Mouse (Mus musculus): Measurements from ENCODE around the gene Dusp3. TPM values are rescaled to one million over a fixed set of nuclear protein-coding genes. Genes with fewer than 3 reads are reported as not detected.
A peak's percentile ranks its signal among the peaks of the same experiment; 100 is the strongest.

Dusp3 gene
- total RNA-seq (2022) = 100 to 1,000 TPM; 194 to 239 (median 216) TPM

DNA sequence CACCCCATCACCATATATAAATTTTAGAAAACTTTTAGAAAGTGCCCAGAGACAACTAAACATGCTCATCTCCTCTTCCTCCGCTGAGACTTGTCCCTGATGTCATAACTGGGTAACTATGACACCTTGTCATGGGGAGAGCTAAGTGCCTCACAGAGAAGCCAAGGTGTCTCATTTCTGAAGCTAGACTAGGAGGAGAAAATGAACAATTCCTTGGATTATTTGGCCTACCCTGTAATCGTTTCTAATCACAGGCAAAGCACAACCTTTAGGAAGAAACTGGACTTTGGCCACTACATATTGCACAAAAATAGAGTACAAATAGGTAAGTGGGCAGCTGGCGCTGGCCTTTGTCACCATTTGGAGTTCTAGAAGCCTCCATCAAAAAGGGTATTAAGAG is at the start of gene Dusp3:
Gene Dusp3, minus strand, starts transcription at position 101 of the 400 bp plus-strand sequence.
- no peak for DNase-seq (ENCODE audit: low spot score in 2 of 2)

DNA sequence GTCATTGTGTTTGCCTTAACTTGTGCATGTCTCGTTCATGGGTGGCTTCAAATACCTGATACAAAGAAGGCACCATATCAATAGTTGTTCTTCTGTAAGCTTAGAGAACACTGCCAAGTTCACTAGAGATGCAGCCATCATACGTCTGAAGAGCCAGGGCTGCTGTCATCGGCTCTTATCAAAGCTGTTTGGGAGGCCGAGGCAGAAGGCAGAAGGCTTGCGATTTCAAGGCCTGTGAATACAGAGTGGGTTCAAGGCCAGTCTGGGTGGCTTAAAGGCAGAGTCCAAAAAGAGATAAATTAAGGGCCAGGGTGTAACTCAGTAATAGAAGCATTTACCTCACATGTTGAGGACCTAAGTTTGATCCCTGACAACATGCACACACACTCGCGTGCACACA is 49.5 kb upstream of the Dusp3 start:
- no peak for DNase-seq (ENCODE audit: low spot score in 2 of 2)

DNA sequence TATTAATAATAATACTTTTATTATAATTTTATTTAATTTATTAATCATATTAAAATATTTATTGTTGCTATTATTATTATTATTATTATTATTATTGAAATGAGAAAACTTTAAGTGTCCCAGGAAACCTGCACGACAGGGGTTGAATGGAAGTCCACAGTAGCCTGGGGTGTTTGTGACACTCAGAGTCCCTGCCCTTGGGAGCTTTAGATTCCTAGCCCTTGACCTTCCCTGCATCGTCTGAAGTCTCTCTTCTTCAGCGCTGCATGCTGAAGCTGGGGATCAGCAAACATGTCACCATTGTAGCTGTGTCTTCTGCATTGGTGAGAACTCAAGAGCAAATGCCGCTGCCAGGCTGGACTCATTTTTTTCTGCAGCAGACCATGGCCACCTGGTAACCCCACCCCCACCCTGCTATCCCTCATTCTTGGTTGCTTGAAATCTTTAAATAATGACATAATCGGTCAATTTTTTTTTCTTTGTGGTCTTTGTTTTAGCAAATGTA is 48.7 kb upstream of the Dusp3 start:
- DNase-seq (ENCODE audit: low spot score in 2 of 2) = no peak

DNA sequence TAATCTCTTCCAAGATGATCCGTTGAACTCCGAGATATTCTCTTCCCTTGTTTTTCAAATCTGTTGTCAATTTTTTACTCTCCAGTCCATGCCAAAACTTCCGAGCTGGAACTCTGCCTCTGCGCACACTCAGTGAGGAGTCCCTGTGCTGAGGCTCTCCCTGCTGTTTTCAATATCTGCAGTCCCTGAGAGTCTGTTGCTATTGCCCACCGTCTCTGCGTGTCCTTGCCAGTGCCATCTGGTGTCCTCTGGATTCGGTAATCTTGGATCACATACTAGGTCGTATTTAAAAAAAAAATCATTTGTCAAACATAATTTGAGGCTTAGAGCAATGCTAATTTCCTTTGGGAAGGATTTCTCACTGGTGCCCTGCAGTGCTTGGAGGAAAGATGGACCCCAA is 48.1 kb upstream of the Dusp3 start:
- DNase-seq (ENCODE audit: low spot score in 2 of 2) = no peak

DNA sequence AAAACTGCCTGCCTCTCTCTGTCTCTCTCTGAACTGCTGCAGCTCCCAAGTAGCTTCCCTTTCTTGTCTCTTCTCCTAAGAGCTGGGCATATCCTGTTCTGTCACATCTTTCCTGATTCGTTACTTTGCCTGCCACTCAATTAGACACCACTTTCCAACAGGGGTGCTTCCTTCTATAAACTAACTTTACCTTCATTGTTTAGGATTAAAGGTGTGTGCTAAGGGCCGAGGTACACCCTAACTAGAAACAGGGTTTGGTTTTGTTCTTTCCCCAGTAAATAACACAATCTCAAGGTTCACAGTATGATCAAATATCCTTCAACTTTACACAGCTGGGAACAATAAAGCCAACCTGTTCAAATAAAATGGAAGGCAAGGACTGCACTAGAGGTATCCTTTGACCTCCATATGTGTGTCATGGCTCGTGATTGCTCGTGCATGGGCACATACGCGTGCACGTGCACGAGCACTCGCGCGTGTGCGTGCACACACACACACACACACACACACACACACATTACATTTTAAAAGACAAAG is 46.3 kb upstream of the Dusp3 start:
- DNase-seq (ENCODE audit: low spot score in 2 of 2) = no peak

DNA sequence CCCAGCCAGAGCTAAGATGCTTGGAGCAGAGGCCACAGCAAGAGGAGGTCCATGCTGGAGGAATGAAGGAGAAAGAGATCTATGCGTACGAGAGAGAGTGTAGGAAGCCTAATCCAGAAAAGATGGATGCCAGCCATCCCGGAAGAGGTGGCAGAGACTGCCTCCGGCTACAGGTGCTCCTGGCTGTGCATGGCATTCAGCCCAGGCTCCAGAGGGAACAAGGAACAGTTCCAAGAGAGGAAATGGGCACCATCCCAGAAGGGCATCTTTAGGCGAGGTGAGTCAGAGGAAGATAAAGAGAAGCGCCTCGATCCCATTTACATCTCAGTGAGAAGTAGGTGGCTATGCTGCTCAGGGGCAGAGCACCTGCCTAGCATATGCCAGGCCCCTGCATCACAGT is 44.3 kb upstream of the Dusp3 start:
- peak in 1 of 2 experiments; percentile 59 for DNase-seq (ENCODE audit: low spot score in 2 of 2)

DNA sequence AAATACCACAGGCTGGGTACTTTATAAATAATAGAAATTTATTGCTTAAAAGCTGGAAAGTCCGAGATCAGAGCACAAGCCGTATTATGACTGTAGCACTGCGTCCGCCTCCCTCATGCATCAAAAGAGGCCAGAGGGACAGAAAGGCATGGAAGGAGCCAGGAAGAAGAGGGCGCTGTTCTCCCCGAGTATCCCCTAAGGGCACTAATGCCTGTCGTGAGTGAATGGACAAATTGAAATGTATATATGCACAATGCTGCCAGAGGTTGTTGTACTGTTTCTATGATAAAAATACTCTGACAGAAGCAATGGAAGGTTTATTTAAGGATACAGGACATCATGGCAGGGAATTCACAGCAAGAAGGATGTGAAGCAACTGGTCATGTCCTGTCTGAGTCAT is 43.2 kb upstream of the Dusp3 start:
- DNase-seq (ENCODE audit: low spot score in 2 of 2) = no peak

DNA sequence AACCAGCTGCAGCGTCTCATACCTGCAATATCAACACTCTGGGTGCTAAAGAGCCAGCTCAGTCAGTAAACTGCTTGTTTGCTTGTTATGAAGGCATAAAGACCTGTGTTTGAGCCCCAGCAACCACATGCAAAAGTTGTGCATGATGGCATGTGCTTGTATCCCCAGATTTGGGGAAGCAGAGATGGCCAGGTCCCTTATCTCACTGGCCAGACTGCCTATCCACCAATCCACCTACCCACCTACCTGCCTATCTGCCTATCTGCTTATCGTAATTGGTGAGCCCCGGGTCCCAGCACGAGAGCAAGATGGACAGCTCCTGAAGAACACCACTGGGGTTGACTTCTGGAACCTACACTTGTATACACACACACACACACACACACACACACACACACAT is 42.5 kb upstream of the Dusp3 start:
- no peak for DNase-seq (ENCODE audit: low spot score in 2 of 2)

DNA sequence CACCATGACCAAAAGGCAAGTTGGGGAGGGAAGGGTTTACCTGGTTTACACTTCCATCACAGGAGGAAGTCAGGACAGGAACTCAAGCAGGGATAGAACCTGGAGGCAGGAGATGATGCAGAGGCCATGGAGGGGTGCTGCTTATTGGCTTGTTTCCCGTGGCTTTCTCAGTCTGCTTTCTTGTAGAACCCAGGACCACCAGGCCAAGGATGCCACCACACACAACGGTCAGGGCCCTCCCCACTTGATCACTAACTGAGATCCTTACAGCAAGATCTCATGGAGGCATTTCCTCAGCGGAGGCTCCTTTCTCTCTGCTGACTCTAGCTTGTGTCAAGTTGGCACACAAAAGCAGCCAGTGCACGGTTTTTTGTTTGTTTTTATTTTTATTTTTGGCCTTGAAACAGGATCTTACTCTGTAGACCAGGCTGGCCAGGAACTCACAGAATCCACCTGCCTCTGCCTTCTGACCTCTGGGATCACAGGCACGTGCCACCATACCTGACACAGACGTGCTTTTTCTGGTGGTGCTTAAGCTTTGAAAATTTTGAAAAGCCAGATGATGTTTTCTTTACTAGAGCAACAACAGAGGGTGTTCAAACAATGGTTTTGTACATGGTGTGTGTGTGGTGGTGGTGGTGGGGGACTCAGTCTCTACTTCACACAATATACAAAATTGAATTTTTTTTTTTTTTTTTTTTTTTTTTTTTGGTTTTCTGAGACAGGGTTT is 41.4 kb upstream of the Dusp3 start, which contains the start of gene Mpp3:
Gene Mpp3, minus strand, starts transcription at position 375 of the 730 bp plus-strand sequence.
- DNase-seq (ENCODE audit: low spot score in 2 of 2) = no peak

DNA sequence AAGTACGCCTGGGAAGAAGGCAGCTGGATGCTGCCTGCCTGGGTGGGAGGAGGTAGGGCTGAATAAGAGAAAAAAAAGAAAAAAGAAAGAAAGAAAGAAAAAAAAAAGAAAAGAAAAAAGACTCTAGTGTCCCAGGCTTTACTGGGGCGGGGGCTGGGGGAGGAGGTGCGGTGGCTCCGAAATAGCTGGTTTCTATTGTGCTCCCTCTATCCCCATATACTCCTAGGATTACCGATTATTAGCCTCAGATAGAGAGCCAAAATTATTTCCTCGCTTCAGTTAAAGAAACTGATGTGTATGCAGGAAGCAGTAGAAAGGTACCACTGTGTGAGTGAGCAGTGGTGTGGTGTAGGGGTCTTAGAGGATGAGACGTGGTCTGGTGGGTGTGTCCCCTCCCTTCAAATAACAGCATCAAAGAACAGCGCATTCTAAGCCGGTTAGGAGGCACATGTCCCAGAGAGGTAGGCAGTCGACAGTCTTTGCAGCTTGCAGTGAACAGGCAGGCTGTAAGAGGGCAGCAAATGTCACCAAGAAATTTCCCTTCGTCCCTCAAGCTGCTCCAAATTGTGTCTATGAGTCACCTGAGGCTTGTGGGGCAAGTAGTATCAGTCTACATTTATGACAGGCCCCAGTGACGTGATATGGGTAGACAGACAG is 40.7 kb upstream of the Dusp3 start:
- no peak for DNase-seq (ENCODE audit: low spot score in 2 of 2)

DNA sequence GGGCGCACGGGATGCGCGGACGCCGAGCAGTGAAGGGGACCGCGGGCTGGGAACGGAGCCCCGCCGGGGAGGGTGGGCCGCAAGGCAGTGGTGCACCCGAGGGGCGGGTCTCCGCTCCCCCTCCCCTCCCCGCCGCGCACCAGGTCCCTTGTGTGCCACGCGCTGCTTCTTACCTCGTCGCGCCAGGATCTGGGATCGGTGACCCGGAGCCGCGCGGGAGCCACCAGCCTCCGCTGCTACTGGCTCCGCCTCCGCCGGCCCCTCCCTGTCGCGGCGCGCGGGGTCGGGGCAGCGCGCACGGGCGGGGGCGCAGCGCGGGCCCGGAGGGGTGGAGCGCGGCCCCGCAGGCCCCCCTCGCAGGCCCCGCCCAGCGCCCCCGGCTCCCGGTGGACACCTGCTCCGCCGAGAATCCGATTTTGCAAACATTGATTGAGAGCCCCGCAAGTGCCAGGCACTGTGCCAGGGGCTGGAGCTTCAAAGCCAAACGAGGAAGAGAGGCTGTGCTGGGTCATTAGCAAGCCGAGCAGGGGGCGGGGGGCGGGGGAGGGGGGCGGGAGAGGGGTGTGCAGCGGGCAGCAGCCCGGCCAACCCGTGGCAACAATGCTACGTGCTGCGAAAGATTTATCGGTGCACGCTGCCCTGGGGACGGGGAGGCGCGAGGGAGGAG is 40.0 kb upstream of the Dusp3 start:
- DNase-seq (ENCODE audit: low spot score in 2 of 2) = peak; percentile 43 to 49

DNA sequence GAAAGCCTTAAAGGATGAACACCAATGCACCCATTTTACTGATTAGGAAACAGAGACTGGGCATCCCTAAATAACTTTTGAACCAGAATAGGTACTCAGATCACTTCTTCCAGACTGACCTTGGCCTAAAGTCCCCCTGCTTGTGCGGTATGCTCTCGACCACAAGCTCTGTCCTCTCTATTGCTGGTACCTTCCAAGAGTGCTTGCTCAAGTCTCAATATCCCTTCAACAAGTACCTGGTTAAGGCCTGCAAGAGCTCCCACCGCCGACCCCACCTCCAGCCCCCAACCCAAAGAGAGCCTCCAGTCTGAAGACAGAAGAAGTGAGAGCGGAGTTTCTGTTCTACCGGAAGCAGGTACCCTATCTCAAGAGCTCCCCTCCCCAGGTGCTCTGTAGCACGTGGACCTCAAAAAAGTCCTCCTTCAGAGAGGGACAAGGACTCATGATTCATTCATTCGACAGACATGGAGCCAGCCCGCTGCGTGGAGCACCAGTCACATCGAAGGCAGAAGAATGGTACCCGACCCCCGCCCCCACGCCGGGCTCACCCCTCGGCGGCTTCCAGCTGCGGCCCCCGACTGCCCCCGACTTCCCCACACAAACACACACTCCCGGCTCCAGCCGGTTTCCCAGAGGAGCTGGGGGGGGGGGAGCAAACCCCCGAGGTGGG is 39.3 kb upstream of the Dusp3 start:
- no peak for DNase-seq (ENCODE audit: low spot score in 2 of 2)

DNA sequence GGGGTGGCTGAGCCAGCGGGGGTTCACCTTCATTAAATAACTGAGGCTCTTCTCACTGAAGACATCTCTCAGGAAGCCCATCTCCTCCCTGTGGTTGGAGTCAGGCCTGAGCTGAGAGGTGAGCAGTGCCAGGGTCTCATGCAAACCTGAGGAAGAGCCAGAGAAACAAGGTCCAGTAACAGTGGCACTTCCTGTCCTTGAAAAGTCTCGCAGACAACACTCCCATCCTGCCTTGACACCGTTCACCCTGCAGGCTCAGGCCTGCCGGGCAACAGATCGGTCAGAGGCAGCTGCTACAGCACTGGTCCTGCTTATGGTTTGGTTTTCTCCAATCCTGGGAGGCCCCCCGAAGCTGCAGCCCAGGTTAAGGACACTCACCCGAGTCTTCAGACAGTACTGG is 38.5 kb upstream of the Dusp3 start:
- DNase-seq (ENCODE audit: low spot score in 2 of 2) = no peak

DNA sequence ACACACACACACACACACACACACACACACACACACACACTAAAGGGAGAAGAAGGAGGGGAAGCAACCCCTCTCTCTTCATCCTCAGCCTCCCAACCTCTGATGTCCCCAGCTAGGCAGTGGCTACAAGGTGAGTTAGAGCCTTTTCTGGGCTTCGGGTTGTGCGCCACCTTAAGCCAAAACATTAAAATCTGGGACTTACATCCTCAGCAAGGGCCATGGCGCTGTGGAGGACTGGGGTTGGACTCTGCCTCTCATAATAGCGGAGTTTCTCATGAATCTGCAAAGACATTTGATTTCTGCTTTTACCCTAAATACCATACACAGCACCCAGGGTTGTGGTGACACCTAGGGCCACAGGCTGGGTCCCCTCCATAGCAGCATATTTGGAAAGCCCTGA is 38.1 kb upstream of the Dusp3 start:
- DNase-seq (ENCODE audit: low spot score in 2 of 2) = no peak

DNA sequence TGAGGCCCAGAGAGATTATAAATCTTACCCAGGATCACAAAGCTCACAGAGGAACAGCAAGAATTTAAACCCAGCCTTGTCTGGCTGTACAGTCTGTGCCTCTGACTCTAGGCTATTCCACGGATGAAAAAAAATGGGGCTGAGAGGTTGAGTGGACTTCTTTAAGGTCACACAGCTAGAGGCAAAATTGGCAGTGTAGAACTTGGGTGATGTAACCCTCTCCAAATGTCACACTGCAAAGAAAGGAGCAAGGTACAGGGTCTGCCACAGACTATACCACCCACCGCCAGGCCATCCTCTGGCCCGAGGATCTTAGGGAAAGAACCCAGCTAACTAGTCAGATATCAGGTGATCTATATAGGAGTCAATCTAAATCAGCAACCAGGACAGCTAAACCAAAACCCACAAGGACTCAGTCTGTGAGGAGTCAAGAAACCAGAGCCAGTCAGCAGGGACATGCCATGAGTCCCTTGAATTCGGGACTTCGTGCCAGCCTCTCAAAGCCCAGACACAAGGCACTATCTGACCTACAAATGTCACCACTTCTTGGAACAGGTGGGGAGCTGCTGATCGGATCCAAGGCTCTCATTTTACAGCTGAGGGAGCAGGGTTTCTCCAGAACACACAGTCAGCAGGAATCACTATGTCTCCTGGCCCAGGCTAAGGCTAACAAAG is 37.4 kb upstream of the Dusp3 start:
- no peak for DNase-seq (ENCODE audit: low spot score in 2 of 2)

DNA sequence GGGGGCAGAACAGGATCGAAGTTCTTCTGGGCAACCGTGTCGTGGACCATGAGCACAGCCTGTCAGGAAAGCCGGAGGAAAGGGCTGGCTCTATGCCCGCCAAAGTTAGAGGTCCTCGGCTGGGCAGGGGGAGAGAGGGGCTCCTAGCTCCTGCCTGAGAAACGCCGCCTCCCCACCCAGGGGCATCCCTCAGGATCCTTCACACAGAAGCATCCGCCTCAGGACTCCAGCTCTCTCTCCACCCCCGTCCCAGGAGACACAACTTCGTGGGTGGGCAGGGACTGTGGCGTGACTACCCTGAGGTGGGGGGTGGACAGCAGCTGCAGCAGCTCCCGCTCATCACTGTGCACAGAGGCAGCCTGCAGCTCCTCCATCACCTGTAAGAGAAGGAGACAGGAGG is 36.6 kb upstream of the Dusp3 start:
- DNase-seq (ENCODE audit: low spot score in 2 of 2) = peak in 1 of 2 experiments; percentile 70

DNA sequence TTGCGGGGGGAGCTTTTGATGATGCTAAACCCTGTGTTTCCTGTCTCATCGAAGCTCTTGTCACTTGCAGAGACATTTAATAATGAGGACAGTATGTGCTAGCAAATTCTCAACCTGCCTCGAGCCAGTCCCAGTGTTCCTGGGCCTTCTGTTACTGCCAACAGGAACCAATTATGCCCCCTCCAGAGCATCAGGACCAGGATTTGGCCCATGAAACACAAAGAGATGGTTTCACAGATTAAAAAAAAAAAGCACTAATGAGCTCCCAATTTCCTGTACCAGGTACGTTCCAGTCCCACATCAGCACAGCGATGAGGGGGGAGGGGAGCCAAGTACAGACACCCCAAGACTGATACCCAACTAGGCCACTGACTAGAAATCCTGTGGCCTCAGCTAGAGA is 34.4 kb upstream of the Dusp3 start:
- DNase-seq (ENCODE audit: low spot score in 2 of 2) = no peak

DNA sequence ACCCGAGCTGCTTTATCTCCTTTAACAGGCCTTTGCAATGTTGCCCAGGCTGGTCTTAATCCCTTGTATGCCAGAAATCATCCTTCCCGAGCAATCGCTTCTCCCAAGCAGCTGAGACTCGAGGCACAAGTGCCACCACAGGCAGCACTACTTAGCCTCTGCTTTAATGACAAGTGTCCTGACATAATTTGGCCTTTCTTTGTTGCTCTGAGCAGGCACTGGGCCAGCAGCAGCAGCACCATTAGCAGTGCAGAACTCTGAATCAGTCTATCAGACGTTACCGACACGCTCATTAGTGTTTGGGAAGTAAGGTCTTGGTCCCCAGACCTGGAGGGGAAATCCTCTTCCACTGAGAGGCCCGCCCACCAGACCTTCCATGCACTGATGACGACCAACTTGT is 32.9 kb upstream of the Dusp3 start:
- DNase-seq (ENCODE audit: low spot score in 2 of 2) = no peak

DNA sequence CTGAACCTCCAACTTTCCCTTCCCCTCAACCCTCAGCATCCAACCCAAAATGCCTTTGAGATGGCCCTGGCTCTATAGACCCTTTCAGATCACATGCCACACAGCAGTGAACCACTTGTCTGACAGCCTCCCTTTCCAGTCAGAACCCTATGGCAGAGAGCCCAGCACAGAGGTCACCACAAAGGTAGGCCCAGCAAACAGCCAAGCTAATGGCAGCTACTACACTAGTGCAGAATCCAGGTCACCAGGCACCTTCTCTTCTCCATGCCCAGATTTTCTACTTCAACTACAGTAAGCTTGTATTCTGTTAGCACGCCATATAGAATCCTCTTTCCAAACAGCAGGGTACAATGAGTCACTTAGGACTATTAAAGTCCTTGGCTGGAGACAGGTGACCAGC is 29.3 kb upstream of the Dusp3 start:
- no peak for DNase-seq (ENCODE audit: low spot score in 2 of 2)

DNA sequence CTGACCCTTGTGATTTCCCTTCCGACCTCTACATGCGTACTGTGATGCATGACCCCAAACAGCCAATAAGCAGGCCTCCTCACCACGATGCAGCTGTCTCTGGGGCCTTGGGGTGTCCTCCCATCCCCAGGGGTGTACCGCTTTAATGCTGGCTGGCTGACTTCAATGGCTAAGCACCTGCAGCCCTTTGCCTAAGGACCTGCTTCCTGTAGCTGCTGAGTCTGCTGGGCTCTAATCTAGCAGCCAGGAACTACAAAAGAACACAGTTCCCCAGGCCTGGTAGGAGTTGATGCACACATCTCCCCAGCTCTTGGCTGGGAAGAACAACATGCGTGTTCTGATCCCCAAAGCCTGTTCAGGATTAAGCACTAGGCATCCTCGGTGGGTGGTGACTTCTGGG is 28.7 kb upstream of the Dusp3 start:
- DNase-seq (ENCODE audit: low spot score in 2 of 2) = no peak

DNA sequence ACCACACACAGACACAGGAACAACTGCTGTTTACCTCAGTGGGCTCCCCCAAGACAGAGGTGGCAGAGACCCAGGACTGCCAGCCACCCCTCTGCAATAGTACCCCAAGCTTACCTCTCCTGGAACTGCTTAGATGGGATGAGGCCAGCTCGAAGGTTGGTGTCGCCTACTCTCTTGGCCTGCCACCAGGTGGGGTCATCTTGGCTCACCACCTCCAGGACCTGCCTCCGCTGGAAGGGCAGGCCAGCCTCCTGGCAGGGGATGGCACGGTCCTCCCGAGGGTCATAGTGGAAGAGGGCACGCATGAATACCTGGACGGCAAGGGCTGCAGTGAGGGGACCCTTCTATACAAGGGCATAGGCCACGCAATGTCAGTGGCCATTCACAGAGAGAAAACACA is 26.4 kb upstream of the Dusp3 start:
- DNase-seq (ENCODE audit: low spot score in 2 of 2) = no peak

Data from left cerebral cortex, adult 8-10 months (tissue).